Mouse (Mus musculus): ENCODE data around the gene Tshz3.

Gene Tshz3

DNA sequence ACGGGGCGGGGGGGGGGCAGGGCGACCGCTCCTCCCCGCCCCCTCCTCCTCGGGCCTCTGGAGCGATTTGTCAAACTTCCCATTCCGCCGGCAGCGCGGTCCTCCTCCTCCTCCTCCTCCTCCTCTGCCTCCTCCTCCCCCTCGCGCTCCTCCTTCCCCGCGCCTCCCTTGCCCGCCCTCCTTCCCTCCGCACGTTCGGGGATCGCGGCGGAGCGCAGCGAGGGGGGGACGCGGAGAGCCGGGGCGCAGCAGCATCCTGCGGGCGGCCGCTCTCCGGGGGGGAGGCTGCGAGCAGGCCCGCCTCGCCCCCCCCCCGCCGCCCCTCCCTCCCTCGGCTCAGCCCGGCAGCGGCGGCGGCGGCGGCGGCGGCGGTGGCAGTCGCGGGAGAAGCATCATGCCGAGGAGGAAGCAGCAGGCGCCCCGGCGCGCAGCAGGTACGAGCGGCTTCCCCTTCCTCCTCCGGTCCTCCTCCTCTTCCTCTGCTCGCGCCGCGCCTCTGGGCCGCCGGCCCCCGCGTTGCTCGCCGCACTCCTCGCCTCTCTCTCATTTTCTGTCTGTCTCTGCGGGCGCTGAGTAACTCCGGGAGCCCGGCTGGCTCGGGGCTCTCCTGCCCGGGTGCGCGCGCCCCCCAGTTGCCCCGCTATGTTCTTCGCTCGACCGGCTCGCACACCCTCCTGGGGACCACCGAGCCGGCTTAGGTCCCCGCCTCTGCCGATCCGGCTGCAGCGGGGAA is at the start of gene Tshz3:
Gene Tshz3, plus strand, starts transcription at position 263 of the 733 bp plus-strand sequence.
- no peak for DNase-seq (ENCODE audit: low read depth)

DNA sequence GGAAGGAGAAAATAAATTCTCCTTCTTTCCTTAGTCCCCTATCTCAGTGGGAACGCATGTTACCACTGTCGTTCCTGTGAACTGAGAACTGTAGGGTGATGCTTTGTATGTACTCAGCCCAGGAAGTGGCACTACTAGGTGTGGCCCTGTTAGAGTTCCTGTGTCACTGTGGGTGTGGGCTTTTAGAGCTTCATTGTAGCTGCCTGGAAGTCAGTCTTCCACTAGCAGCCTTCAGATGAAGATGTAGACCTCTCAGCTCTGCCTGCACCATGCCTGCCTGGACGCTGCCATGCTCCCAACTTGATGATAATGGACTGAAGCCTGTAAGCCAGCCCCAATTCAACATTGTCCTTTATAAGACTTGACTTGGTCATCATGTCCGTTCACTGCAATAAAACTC is 42.0 kb upstream of the Tshz3 start:
- peak; percentile 2 for DNase-seq (ENCODE audit: low read depth)

DNA sequence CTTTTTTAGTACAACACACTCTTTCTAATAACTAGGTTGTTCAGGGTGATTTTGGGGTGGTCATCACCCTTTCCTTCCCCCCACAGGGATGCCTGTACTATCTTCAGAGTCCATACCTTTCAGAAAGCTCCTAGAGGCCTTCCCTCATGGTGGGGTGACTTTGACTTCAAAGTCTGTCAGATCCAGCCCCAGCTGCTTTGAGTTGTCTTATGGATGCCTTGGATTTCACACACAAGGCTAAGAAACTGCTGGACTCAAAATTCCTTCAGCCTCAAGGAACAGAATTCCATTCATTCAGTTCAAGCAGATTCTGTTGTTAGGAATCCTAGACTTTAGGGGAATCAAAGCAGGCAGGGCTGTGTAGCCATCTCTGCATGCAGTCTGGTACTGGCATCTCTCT is 41.5 kb upstream of the Tshz3 start:
- DNase-seq (ENCODE audit: low read depth), result no peak

DNA sequence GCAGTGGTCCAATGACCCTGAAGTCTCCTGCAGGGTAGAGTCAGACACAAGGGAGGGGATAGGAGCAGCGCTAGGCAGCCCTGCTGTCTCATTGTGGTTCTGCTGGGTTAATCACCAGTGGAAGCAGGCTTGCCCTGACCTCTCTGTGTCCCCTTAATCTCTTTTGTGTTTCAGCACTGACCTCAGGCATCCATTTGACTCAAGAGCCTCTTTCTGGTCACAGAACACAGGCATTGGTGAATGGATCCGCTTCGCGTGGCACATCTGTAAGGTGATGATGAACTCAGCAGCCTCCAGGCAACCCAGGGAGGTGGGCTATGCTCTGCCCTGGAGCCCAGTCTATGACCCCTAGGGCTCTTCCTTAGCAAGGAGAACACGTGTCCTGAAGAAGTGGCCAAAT is 39.6 kb upstream of the Tshz3 start:
- no peak for DNase-seq (ENCODE audit: low read depth)

DNA sequence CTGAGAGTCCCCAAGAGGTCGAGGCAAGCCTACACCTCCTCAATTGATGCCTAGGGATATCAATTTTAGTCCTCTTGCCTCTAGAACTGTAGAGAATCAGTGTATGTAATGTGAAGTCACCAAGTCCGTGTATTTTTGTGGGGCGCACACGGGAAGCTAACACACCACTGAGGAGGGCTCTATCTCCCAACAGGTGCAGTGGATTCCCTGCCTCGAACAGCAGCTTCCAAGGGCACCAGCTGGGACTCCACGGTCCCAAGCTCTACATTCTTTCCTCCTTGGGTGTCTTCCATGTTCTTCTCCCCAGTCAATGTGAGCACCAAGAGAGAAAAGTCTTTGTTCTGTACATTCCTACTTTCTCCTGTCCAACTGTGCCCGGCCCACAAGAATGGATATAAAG is 38.7 kb upstream of the Tshz3 start:
- DNase-seq (ENCODE audit: low read depth), result no peak

DNA sequence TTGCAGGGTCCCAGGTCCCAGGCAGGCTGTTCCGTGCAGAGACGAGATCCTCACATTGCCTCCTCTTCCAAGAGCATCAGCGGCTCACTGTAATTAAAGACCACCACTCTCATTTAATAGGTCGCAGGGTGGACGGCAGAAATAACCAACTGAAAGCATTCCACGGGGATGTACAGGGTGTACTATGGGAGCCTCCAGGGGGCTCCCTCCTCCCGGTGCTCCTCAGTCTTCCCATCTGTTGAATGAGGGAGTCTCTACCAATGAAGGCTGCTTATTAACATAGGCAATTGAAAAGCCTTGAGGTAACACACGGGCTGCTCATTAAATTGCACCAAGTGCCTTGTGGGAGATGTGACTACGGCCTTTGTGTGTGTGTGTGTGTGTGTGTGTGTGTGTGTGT is 37.3 kb upstream of the Tshz3 start:
- DNase-seq (ENCODE audit: low read depth), result no peak

DNA sequence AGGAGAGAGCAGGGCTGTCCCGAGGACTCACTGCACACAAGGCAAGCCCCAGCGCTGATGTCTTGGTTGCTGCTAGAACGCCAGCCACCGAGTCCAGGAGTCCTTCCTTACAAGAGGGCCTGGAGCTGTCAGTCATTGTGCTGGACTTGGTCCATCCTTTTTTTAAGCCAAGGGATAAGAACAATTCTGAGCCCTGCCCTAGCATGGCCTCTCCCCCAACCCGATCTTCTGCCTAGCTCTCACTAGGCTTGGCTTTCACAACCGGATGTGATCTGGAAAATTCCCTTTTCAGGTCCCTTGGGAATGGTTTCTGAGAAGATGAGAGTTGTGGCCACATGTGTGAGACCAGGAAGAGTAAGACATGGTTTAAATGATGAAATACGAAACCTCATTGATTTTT is 34.5 kb upstream of the Tshz3 start:
- no peak for DNase-seq (ENCODE audit: low read depth)

DNA sequence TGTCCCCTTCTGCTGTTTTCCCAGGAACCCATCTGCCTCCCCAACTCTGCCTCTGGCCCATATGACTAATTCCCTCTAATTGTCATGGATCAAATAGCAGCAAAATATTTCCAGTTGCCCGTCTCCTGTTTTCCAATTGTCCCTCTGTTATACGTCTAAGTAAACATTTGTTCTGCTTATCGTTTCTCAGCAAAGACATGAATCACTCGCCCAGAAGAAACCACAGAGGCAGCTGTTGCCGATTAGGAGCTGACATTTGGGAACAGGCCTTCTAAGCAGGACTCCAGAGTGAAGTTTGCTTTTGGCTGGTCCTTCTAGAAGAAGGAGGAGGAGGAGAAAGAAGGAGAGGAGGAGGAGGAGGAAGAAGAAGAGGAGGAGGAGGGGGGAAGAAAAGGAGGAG is 30.2 kb upstream of the Tshz3 start:
- DNase-seq (ENCODE audit: low read depth), result no peak

DNA sequence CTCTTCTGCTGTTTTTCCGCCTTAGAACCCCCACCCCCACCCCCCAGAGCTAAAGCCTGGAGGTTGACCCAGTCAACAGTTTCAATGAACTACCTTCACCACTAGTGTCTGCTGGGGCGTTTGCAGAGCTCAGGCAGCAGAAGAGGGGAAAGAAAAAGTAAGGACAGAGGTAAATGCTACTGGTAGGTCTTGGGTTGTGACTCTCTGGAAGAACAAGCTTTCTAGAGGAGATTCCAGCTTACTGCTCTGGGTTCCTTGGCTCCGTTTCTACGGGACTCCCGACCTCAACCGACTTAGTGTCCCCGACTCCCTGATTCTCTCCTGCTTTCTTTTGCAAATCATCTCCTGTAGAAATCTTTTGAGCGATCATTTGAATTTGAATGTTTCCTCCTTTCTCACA is 19.9 kb upstream of the Tshz3 start:
- DNase-seq (ENCODE audit: low read depth), result no peak

DNA sequence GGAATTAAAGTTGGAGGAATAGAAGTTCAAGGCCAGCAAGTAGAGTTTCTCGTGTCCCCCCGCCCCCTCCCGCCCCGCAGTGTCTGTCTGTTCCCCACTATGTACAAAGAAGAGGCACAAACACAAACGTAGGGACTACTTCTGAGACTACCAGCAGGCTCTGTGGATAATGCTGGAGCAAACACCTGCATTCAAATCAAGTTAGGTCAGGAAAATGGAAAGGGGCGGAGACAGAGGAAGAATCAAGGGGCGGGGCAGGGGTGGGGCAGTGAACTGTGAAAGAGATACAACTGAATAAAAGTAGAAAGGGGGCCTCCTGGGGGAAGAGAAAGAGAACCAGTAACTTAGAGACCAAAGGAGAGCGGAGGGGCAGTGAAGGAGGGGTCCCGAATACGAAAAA is 19.4 kb upstream of the Tshz3 start:
- DNase-seq (ENCODE audit: low read depth), result no peak

DNA sequence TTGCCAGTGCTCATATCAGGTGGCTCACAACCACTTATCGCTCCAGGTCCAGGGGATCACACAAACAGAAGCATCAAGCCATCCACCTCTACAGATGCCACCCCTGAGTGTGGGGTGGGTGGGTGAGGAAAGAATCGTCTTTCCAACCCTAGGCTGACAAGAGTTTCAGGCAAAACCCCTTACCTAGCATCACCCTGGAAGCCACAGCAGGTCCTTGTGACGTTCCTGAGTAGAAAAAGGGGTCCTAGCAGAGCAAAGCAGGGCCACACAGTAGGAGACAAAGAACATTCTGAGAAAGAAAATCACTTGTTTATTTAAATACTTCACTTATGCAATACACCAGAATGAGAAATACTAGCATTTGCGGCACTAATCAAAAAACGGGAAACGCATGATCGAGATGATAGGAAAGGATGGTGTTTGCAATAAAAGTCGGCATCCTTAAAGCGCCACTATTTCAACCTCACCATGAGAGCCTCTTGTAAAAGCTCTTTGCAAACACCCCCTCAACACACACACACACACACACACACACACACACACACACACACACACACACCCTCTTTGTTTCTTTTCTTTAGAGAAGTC is 18.8 kb upstream of the Tshz3 start:
- no peak for DNase-seq (ENCODE audit: low read depth)

DNA sequence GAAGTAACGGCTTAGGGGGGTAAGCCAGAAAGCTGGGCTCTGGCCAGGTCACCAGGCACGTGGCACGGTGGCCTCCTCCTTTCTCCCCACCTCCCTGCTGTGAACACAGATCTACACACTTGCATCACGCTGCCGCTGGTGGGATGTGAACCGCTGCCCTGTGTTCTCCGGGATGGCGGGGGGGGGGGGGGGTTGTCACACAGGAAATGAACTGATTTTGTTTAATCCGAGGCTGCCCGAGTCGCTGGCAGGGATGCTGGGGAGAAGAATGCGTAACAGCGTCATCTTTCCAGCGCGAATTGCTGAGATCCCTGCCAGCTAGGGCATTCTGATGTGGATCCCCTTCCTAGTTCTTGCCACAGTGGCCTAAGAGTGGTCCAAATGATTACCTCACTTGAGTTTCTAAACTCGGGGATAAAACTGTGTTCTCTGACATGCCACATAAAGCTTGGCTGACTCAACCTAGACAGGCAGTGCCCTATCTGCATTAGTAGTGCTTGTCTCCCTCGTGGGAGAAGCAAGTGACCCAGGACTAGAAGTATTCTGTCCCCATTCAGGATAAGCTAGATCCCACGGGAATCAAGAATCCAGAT is 18.0 kb upstream of the Tshz3 start:
- no peak for DNase-seq (ENCODE audit: low read depth)

DNA sequence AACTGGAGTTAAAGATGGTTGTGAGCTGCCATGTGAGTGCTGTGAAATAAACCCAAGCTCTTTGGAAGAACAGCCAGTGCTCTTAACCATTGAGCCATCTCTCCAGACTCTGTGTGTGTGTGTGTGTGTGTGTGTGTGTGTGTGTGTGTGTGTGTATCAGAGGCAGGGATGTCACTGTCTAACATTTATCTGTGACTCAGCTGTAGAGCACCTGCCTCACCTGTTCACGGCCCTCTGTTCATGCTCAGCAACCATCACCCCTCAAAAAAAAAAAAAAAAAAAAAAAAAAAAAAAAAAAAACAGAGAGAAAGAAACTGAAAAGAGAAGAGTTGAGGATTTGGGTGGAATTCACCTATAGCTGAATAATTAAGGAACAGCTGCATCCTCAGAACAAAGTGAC is 10.4 kb upstream of the Tshz3 start:
- no peak for DNase-seq (ENCODE audit: low read depth)

DNA sequence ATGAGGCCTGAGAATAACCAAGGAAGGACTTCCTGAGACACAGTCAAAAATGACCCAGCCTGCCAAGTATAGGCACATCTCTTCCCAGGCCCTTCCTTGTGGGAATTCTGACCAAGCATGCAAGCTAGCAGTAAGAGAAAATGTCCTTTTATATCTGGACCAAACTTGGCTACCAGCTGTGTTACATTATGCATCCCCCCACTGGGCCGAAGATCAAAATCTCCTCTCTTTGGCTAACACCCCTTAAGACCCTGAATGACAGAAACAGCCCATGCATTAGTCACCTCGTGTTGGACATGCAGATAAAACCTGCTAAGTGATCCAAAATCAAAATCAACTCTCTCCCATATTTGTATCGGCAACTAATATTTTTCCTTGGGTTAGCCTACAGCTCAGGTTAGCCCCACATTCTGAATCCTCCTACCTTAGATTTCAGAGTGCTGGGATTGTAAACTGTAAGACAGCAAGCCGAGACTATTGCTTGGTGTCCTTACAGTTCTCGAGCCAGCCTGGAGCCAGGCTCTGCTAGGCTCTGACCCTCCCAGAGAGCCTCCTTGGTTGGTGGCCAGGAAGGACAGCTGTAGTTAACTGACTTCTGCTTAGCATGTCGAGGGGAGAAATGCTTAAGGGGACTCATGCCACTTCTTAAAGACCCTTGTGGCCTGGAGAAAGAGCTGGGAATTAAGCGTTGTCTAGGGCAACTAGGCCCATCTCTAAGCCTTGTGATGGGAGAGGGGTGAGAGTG is 8.7 kb upstream of the Tshz3 start:
- DNase-seq (ENCODE audit: low read depth), result no peak

DNA sequence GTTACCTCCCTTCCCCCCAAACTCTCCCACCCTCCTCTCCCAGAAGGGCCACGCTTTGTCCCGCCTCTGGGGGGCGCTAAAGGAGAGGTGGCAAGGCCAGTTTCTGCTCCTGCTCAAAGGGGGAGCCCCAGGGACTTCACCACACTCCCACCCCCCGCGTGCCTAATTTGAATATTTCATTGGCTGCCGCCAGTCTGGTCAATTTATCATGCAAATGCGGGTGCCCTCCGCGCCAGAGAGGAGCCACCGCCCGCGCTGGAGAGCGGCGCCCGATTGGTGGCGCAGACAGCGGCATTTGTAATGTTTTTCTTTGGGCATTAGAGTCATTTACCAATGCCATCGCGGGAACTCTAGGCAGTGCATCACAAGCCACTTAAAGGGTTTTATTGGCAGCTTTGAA is 7.4 kb upstream of the Tshz3 start:
- DNase-seq (ENCODE audit: low read depth), result peak; percentile 6

DNA sequence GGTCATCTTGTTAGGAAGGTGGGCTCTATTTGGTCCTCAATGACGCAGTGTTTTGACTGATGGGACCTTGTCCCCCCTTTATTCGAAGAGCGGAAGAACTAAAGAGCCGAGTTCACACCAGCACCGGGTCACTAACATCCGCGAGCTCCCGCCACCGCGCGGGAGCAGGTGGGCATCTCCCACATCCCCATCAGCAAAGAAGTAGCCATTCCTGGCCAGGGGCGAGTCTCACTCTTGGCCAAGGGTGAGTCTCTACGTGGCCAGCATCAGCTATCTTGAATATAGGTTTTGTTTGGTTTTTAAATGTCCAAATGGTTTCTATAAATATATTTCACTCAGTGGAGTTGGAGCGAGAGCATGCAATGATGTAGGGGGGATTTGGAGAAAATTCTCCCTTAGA is 6.3 kb upstream of the Tshz3 start:
- DNase-seq (ENCODE audit: low read depth), result no peak

DNA sequence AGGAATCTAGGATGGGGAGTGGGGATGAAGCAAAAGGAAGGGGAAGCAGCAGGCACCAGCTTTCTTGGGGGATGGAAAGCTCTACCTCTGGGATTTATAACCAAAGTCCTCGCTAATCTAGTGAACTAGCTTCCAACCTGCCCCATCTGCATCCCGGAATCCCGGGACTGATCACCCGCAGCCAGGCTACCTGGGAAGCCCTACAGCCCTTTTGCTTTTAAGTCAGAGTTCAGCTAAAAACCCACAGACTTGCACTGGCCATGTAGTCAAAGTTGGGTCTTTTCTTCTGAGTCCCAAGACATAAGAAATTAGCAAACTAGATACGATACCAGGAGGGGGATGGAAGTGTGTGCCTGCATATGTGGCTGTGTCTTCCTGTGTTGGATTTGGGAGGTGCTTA is 5.5 kb upstream of the Tshz3 start:
- no peak for DNase-seq (ENCODE audit: low read depth)

DNA sequence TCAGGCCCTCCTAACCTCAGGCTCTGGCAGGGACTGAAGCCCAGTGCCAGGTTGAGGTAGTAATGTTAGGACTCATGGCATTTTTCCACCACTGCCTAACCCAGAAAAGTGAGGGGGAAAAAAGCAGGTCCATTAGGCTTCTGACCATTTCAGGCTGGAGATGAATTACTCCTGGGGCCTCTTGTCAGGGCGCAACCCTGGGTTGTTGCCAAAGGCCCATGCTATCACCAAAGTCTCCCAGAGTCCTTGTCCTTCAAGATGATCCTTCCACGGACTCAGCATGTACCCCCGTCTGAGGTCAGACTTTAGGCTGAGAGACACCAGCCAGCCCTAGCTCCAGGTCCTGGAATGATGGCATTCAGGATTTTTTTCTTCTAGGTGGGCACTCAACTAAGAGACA is 4.8 kb upstream of the Tshz3 start:
- DNase-seq (ENCODE audit: low read depth), result no peak

DNA sequence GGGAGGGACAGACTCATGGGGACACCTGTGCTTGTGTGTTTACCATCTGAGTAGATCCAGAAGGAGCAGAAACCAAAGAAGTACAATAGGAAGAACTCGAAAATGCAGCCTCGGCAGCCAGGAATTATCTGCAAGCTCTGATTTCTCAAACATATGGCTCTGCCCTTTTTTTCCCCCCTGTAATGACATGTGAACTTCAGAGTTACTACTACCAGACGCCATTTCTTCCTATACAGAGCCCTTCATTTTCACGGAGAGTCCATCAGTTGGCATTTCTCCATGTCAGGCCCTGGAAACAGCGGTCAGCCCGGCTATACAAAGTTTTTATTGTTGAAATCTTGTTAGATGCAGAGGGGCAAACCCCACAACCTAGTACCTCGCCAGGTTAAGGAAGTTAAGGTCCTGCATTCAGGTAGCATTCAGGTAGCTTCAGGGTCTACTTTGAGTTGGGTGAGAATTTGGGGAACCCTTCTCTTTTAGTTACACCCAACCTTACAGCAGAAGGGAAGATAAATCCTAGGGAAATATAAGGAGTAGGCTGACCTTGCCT is 3.2 kb upstream of the Tshz3 start:
- DNase-seq (ENCODE audit: low read depth), result no peak

DNA sequence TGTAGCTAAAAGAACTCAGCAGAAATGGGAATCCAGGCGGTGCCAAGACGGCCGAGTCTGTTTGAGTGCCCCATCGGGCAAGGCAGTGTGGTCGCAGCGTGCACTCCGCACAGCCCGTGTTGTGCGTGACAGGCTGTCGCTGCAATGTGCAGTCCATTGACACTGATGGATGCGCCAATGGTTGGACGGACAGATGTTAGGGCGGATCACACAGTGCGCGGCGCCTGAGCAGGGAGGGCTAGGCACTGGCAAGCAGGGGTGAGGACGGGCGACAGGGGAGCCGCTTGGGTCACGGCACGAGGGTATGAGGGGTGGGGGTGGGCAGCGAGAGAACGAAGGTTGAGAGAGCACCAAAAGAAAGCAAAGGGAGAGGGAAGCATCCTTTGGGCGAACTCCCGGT is 2.6 kb upstream of the Tshz3 start:
- no peak for DNase-seq (ENCODE audit: low read depth)

DNA sequence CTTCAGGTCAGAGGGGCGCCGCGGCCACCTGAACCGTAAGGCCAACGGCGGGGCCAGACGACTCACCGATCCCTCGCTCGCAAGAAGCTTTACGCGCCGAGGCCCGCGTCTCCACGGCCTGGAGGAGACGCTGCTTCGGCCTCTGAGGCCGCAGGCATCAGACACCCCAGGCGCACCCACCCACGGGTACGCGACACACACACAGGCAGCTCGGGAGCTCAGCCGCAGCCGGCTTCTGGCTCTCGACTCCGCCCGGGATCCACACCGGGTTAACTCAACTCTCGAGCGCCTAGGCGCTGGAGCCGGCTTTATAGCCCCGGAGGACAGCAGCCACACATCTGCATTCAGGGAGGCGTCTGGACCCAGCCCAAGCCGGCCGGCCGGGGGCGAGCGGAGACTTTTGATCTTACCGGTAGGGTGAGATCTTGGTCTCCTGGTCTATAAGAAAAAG is 2.1 kb upstream of the Tshz3 start:
- no peak for DNase-seq (ENCODE audit: low read depth)

DNA sequence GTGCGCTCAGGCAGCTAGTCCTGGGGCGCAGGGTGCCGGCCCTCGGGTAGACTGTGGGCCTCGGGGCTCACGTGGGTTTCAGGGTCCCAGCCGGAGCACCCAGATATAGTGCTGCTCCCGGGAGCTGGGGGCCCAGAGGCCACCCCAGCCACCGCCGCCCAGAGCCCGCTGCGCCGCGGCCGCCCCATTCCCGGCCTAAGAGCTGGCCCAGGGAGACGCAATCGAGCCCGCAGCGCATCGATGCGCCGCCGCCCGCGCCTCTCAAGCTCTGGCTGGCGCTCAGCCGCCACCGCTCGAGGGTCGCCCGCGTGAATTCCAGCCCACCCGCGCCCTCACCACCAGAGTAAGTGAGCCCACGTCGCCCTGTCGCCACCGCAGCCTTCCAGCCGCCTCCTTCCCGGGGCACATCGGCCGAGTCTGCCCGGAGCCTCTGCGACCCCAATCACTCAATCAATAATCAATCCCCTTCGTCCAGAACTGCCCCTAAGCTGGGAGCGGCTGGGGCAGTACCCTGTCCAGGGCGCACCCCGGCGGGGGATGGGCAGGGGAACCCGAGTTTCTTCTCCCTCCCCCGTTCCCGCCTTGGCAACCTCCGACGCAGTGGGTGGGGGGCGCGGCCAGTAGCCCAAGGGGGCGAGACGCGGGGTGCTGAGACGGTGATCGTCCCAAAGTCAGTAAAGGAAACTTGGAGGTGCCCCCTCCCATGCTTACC is 1.4 kb upstream of the Tshz3 start:
- no peak for DNase-seq (ENCODE audit: low read depth)

Data from naive thymus-derived CD4-positive, alpha-beta T cell, adult 2 months (primary cell).